Mouse (Mus musculus) neural tube, embryonic 14.5 days (tissue): Measurements from ENCODE around the gene Clstn1. TPM values are rescaled to one million over a fixed set of nuclear protein-coding genes. Genes with fewer than 3 reads are reported as not detected.

Source experiments
- ATAC-seq: fragments of 200-750 bp; cut with Nextera tagmentation; 2 replicates; pipeline ENCODE4 v1.8.0; 2017; ENCODE audit warnings: low read depth, mild to moderate bottlenecking, moderate TSS enrichment, moderate library complexity
- H3K27ac ChIP-seq: fragments of 300-500 bp; sonication (generic); 2 replicates; pipeline ENCODE4 v1.5.1; 2014; ENCODE audit warnings: low read depth, mild to moderate bottlenecking, control low read depth, low read length, moderate library complexity, mixed read lengths
- H3K27me3 ChIP-seq: fragments of 300-500 bp; sonication (generic); 2 replicates; pipeline ENCODE4 v1.6.1; 2014; ENCODE audit warnings: low read length; ENCODE audit not compliant: control insufficient read depth, insufficient read depth
- H3K36me3 ChIP-seq: fragments of 300-500 bp; sonication (generic); 2 replicates; pipeline ENCODE4 v1.6.1; 2014; ENCODE audit warnings: low read length, mixed read lengths; ENCODE audit not compliant: control insufficient read depth, insufficient read depth
- H3K4me1 ChIP-seq: fragments of 300-500 bp; sonication (generic); 2 replicates; pipeline ENCODE4 v1.6.1; 2014; ENCODE audit warnings: low read length; ENCODE audit not compliant: control insufficient read depth, insufficient read depth
- H3K4me2 ChIP-seq: fragments of 300-500 bp; sonication (generic); 2 replicates; pipeline ENCODE4 v1.6.1; 2014; ENCODE audit warnings: mild to moderate bottlenecking, low read depth, low read length, control low read depth
- H3K4me3 ChIP-seq: fragments of 300-500 bp; sonication (generic); 2 replicates; pipeline ENCODE4 v1.5.1; 2014; ENCODE audit warnings: low read depth, low read length, control low read depth, mixed read lengths
- H3K9ac ChIP-seq: fragments of 300-500 bp; sonication (generic); replicated peaks from 2 replicates; pipeline ENCODE4 v1.6.1; 2014; ENCODE audit warnings: low read depth, mild to moderate bottlenecking, control low read depth, low read length, mixed read lengths
- H3K9me3 ChIP-seq: fragments of 300-500 bp; sonication (generic); 2 replicates; pipeline ENCODE4 v1.6.1; 2016; ENCODE audit warnings: low read length; ENCODE audit not compliant: control insufficient read depth
- WGBS: fragments of 180-500 bp; shearing (Covaris S2); extraction: QIAGEN DNeasy Blood & Tissue Kit; methylation state at CpG from one replicate; pipeline ENCODE4 v1.1.7; 2014; 5-methylcytosine and 5-hydroxymethylcytosine counted together
- polyA plus RNA-seq: library from polyadenylated mRNA; unstranded; fragments of >200 nt; fragmentation: Nextera tagmentation; extraction: Ambion mirVana; gene quantifications from 2 replicates; pipeline ENCODE4 v1.2.1, GENCODE M21; 2014

The Clstn1 gene
- polyA plus RNA-seq, 1 experiment from 2014 or later, result 107 TPM

DNA sequence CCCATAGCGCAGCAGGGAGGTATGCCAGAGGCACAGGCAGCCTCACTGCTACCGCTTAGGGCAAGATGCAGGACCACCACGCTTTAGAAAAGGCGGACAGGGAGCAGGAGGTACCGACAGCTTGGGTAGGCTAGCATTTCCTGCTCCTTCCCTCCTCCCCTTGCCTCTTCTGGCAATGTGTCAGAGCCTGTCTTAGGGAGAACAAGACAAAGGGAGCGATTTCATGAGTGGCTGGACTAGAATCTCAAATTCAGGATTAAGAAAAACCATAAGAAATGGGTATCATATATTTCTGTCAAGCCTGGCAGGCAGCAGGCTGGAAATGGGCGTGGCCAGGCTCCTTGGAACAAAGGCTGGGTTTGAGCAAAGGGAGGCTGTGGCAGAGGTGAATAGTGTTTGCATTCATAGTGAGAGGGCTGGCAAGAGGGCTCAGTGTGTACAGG lies 23.3 kb upstream of the Clstn1 start:
- ATAC-seq, result peak; percentile 34; the same call in 1 of the 2 replicates
- Histone ChIP-seq H3K4me3 (no peak overlapping the region), H3K9ac (peak overlapping the region; percentile 0; the same call in 1 of the 2 replicates), H3K36me3 (0 out of 2 replicates have a peak, but pooled peaks cover 9% of the 10 kb centered on the region), H3K27me3 (no peaks in the 10 kb centered on the region), H3K27ac (peak overlapping the region; percentile 80), H3K9me3 (no peaks in the 10 kb centered on the region), H3K4me2 (peak overlapping the region; percentile 1; the same call in 1 of the 2 replicates), H3K4me1 (peaks cover 27% of the 10 kb centered on the region)
- 10% methylated on average over 7 of the region's 7 CpGs for WGBS

DNA sequence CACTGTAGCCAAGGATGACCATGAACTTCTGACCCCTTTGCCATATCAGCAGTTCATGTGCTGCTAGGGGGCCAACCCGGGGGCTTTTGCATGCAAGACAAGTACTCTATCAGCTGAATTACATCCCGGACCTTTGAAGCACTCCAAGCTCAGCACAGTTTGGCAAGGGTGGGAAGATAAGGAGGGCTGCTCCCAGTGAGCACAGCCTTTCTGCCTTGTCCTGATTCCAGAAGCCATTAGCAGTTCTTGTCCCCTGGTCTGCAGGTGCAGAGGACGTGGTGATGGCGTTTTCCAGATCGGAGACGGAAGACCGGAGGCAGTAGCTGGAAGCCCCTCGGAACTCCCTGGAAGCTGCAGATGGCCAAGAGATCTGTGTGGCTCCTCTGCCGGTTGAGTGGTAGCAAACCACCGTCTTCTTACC lies 22.3 kb upstream of the Clstn1 start:
- Histone ChIP-seq H3K4me2 (peak overlapping the region; percentile 29; the same call in 1 of the 2 replicates), H3K4me3 (no peak overlapping the region), H3K9me3 (no peaks in the 10 kb centered on the region), H3K36me3 (0 out of 2 replicates have a peak, but pooled peaks cover 9% of the 10 kb centered on the region), H3K27me3 (no peaks in the 10 kb centered on the region), H3K9ac (no peak overlapping the region), H3K4me1 (peaks cover 27% of the 10 kb centered on the region), H3K27ac (peak overlapping the region; percentile 77; the same call in 1 of the 2 replicates)
- 81% methylated on average over 10 of the region's 10 CpGs for WGBS
- no peak for ATAC-seq

DNA sequence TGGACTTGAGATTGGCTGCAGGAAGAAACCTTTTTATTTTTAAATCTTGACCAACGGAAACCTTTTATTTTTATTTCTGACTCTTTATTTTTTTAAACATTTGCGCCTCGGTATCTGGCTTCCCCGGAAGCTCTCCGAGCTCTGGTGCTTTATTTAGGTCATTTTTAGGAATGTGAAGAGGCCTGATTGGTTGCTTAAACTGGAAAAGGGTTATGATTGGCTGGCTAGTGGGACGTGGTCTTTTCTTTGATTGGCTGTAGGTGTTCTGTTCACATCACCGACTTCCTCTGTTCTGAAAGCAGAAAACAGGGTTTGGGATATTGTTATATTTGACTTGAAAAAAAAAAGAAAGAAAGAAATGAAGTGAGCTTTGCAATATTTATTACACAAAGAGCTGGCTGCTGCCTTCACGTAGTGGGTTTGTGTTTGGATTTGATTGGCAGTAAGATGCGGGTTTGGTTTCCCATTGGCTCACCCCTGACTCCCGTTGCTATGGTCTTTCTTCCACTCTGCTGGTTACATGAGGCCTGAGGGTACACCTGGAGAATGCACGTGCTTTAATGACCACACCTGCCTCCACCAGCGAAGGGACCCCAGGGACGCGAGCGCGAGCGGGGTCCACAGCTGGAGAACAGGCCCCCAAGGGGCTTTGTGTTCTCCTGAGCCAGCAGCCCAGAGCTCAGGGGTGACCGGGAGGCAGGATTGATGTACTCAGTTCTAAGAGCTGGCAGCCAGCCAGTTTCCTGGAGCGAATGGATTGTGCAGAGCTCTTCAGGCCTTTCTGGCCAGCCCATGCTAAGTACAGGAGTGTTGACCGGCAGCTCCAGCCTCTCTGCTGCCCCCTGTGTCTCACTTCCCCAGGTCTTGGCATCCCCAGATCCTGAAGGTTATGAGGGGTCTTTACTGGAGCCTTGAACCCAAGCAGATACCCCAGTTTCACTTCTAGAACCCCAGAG lies 21.5 kb upstream of the Clstn1 start:
- H3K9me3 ChIP-seq, result no peaks in the 10 kb centered on the region
- ATAC-seq, result peak; percentile 54
- H3K27ac ChIP-seq, result peak overlapping the region; percentile 77
- H3K4me3 ChIP-seq, result no peak overlapping the region
- H3K4me2 ChIP-seq, result peak overlapping the region; percentile 29
- whole genome bisulfite sequencing, result 26% methylated on average over 20 of the region's 20 CpGs
- no peak overlapping the region; the same call in 1 of the 2 replicates for H3K9ac ChIP-seq
- H3K27me3 ChIP-seq, result no peaks in the 10 kb centered on the region
- H3K4me1 ChIP-seq, result peaks cover 27% of the 10 kb centered on the region
- H3K36me3 ChIP-seq, result 0 out of 2 replicates have a peak, but pooled peaks cover 9% of the 10 kb centered on the region

DNA sequence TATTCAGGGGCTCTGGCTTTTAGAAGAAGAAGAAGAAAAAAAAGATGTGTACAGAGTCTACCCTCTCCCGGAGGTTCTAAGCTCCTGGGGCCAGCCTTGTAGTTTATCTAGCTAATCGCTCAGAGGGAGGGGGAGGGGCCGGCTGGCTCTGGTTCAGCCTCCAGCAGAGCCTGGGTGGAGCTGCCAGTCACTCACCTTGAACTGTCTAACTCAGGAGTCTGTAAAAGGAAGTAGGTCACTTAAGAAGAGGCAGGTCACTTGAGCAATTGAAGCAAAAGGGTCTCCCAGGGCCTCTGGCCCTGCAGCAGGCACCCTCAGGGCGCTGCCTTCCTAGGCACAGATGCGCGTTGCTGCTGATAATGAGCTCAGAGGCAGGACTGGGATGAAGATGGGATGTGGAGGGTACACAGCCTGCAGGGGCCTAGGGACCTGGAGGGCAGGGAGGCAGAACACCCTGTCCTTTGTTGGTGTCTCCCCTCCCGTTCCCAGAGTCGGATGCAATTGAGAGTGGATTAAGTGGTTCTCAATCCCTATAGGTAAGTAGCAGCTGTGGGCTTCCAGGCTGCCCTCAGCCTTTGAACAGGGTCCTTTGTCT lies 18.7 kb upstream of the Clstn1 start:
- 0 out of 2 replicates have a peak overlapping the region, but pooled peaks have one; percentile 28 for H3K27ac ChIP-seq
- ATAC-seq, result no peak
- peaks cover 19% of the 10 kb centered on the region for H3K4me1 ChIP-seq
- H3K27me3 ChIP-seq, result no peaks in the 10 kb centered on the region
- H3K4me3 ChIP-seq, result no peak overlapping the region
- H3K9ac ChIP-seq, result no peak overlapping the region
- 23% methylated on average over 8 of the region's 8 CpGs for WGBS
- H3K36me3 ChIP-seq, result 0 out of 2 replicates have a peak, but pooled peaks cover 5% of the 10 kb centered on the region
- no peaks in the 10 kb centered on the region for H3K9me3 ChIP-seq
- no peak overlapping the region for H3K4me2 ChIP-seq

DNA sequence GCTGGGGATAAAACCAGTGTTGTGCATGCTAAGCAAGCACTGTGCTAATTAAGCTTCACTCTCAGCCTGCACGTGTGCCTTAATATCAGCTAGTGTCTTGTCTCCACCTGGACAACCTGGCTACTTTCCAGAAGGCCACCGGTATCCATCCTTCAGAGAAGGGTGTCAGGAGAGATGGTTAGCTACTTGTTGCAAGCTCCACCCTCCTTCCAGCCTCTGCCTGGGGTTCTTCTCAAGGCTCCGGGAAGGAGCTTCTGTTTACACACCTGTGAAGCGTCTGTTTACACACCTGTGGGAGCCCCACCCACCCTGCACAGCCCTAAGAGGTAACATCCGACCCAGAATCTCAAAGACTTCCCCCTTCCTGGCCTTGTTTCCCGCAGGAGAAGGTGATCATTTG lies 17.6 kb upstream of the Clstn1 start:
- H3K9ac ChIP-seq, result no peak overlapping the region
- no peak for ATAC-seq
- H3K27ac ChIP-seq, result no peak overlapping the region
- H3K27me3 ChIP-seq, result no peaks in the 10 kb centered on the region
- H3K36me3 ChIP-seq, result 0 out of 2 replicates have a peak, but pooled peaks cover 5% of the 10 kb centered on the region
- WGBS, result 61% methylated on average over 6 of the region's 6 CpGs
- H3K4me2 ChIP-seq, result no peak overlapping the region
- peaks cover 9% of the 10 kb centered on the region; the same call in 1 of the 2 replicates for H3K4me1 ChIP-seq
- H3K4me3 ChIP-seq, result no peak overlapping the region
- no peaks in the 10 kb centered on the region for H3K9me3 ChIP-seq

DNA sequence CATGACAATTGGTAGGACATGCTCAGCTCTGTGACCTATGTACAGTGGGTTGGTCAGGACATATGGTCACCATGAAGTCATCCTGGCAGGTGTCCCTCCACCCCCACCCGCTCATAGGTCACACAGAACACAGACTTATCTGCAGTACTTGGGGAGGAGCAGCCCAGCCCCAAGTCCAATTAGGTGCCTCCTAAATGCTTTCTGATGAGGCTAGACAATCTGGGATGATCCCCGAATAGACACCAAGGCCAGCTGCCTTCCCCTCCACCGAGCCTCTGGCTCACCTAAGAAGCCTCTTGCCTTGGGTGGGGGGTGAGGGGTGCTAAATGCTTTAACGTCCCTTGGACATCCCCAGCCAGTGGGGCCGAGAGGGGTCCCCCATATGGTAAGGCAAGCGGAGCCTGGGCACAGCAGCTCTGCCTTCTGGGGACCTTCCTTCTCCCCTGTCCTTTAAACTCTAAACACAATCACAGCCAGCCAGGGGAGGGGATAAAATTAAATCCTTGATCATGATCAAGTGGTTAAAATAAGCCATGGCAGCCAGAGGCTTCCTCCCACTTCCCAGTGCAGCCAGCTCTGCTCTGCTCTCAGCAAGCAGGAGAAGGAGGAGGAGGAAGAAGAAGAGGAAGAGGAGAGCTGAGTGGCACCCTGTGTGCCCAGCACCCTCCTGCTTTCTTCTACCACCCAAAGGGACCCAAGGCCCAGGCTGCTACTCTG lies 16.3 kb upstream of the Clstn1 start:
- H3K9ac ChIP-seq, result no peak overlapping the region
- 89% methylated on average over 6 of the region's 6 CpGs for WGBS
- H3K36me3 ChIP-seq, result 0 out of 2 replicates have a peak, but pooled peaks cover 5% of the 10 kb centered on the region
- no peaks in the 10 kb centered on the region for H3K27me3 ChIP-seq
- H3K9me3 ChIP-seq, result no peaks in the 10 kb centered on the region
- ATAC-seq, result no peak
- H3K4me1 ChIP-seq, result no peaks in the 10 kb centered on the region; the same call in 1 of the 2 replicates
- no peak overlapping the region for H3K4me2 ChIP-seq
- H3K4me3 ChIP-seq, result no peak overlapping the region
- no peak overlapping the region for H3K27ac ChIP-seq

DNA sequence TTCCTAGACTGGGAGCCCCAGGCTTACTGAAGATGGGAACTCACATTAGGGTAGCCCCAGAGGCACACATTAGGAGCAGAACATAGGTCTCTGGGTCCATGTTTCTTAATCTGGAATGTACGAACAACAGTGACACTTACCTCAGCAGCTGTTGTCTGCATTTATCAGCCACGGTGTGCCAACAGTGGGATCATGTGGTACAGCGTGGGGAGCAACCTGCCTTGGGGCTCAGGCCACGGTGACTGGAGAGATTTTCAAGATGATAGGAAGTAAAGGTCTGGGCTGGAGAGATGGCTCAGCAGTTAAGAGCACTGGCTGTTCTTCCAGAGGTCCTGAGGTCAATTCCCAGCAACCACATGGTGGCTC lies 15.8 kb upstream of the Clstn1 start:
- no peaks in the 10 kb centered on the region for H3K4me1 ChIP-seq
- no peak overlapping the region for H3K27ac ChIP-seq
- 0 out of 2 replicates have a peak, but pooled peaks cover 5% of the 10 kb centered on the region for H3K36me3 ChIP-seq
- H3K9me3 ChIP-seq, result no peaks in the 10 kb centered on the region
- H3K9ac ChIP-seq, result no peak overlapping the region
- H3K4me3 ChIP-seq, result no peak overlapping the region
- no peaks in the 10 kb centered on the region for H3K27me3 ChIP-seq
- whole genome bisulfite sequencing, result 83% methylated on average over 4 of the region's 4 CpGs
- no peak overlapping the region for H3K4me2 ChIP-seq
- no peak for ATAC-seq

DNA sequence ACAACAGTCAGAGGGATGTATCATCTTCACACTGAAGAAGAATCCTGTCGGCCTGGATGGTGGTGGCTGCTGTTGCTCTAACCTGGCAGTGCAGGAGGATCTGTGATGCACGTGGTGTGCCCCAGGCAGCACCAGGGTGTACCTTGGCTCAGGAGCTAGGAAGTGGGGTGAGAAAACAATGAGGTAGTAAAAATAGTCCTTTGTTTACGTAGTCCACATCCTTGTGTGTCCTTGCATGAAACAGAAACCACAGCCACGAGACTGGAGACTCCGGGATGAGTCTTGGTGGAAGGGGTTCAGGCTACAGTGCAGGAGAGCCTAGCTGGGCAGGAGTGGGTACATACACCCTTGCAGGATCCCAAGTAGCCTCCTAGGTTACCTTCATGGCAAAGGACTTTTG lies 15.1 kb upstream of the Clstn1 start:
- Histone ChIP-seq H3K4me3 (no peak overlapping the region), H3K27me3 (no peaks in the 10 kb centered on the region), H3K36me3 (no peaks in the 10 kb centered on the region), H3K4me1 (no peaks in the 10 kb centered on the region), H3K27ac (no peak overlapping the region), H3K4me2 (no peak overlapping the region), H3K9me3 (no peaks in the 10 kb centered on the region), H3K9ac (no peak overlapping the region)
- ATAC-seq, result no peak
- WGBS, result 74% methylated on average over 5 of the region's 5 CpGs
